Mouse (Mus musculus) urinary bladder, adult 2 months (tissue): ENCODE measurements at regions not wholly inside any gene's neighbourhood (a gene's known extent, or its start where the extent isn't known, plus 50 kb on each side); places are given as distances from the start of the nearest gene placed in this dataset.

Source experiments
- DNase-seq: peaks from one replicate; pipeline ENCODE4 v3.0.0; 2022; ENCODE audit warnings: low spot score

GRCm38 (mm10) chr13:40480830-40481229 lies 119.6 kb upstream of the Ofcc1 start:
- DNase-seq: no peak

- no peak for DNase-seq
Measured at GRCm38 (mm10) chr13:40472683-40473082, 111.4 kb upstream of the Ofcc1 start.

GRCm38 (mm10) chr13:40469162-40469561 lies 107.9 kb upstream of the Ofcc1 start:
- no peak for DNase-seq

GRCm38 (mm10) chr13:40453360-40453759 lies 92.1 kb upstream of the Ofcc1 start:
- no peak for DNase-seq

GRCm38 (mm10) chr13:40429831-40430230 lies 68.6 kb upstream of the Ofcc1 start:
- no peak for DNase-seq

- no peak for DNase-seq
Measured at GRCm38 (mm10) chr13:40423051-40423450, 61.8 kb upstream of the Ofcc1 start.

GRCm38 (mm10) chr13:40417856-40418255 lies 56.6 kb upstream of the Ofcc1 start:
- no peak for DNase-seq

- no peak for DNase-seq
Measured at GRCm38 (mm10) chr13:40413074-40413473, 51.8 kb upstream of the Ofcc1 start.
